Mouse (Mus musculus): ENCODE results near the gene Fdxr. TPM values are rescaled to one million over a fixed set of nuclear protein-coding genes. Genes with fewer than 3 reads are reported as not detected.

The Fdxr gene
- total and polyA plus RNA-seq, 2 experiments from 2014 or later, result 16.4 to 22.6 TPM

GRCm38 (mm10) chr11:115275954-115276353 lies 896 bp downstream of the Fdxr start:
- no peaks in the 10 kb centered on the region for H3K27me3 ChIP-seq (ENCODE audit: insufficient read depth, low read length)
- WGBS, result 55% methylated on average over 3 of the region's 3 CpGs
- H3K9me3 ChIP-seq (ENCODE audit: low read length), result no peaks in the 10 kb centered on the region
- H3K9ac ChIP-seq (replicated peaks; ENCODE audit: low read length), result peak overlapping the region; percentile 73
- H3K4me1 ChIP-seq (ENCODE audit: insufficient read depth, low read length), result peaks cover 10% of the 10 kb centered on the region
- peak overlapping the region; percentile 64 for H3K4me3 ChIP-seq (ENCODE audit: low read length)
- H3K27ac ChIP-seq, result peak overlapping the region; percentile 91
- no peaks in the 10 kb centered on the region for H3K36me3 ChIP-seq (ENCODE audit: insufficient read depth, low read length)
- peak overlapping the region; percentile 70 for H3K4me2 ChIP-seq (ENCODE audit: low read depth, low read length)
- TF ChIP-seq CTCF (IDR thresholded peaks at IDR 0.05; ENCODE audit: low read depth), result no peak
- ATAC-seq (no peak), DNase-seq (ENCODE audit: low spot score) (no peak)

- Histone ChIP-seq H3K27ac (no peak overlapping the region), H3K9ac (replicated peaks; ENCODE audit: low read length) (no peak overlapping the region), H3K27me3 (ENCODE audit: insufficient read depth, low read length) (no peaks in the 10 kb centered on the region), H3K4me2 (ENCODE audit: low read depth, low read length) (peak overlapping the region; percentile 70), H3K4me3 (ENCODE audit: low read length) (no peak overlapping the region), H3K4me1 (ENCODE audit: insufficient read depth, low read length) (peaks cover 10% of the 10 kb centered on the region), H3K36me3 (ENCODE audit: insufficient read depth, low read length) (no peaks in the 10 kb centered on the region), H3K9me3 (ENCODE audit: low read length) (no peaks in the 10 kb centered on the region)
- DNase-seq (ENCODE audit: low spot score), result no peak
- 86% methylated on average over 6 of the region's 6 CpGs for WGBS
- TF ChIP-seq CTCF (IDR thresholded peaks at IDR 0.05; ENCODE audit: low read depth), result no peak
- ATAC-seq, result no peak
These were observed 1.3 kb downstream of the Fdxr start for GRCm38 (mm10) chr11:115275509-115275908.

GRCm38 (mm10) chr11:115274771-115275170 lies 2.1 kb downstream of the Fdxr start:
- no peak for ATAC-seq
- no peak for TF ChIP-seq CTCF (IDR thresholded peaks at IDR 0.05; ENCODE audit: low read depth)
- H3K36me3 ChIP-seq (ENCODE audit: insufficient read depth, low read length), result no peaks in the 10 kb centered on the region

GRCm38 (mm10) chr11:115274178-115274577 lies 2.7 kb downstream of the Fdxr start:
- 89% methylated on average over 7 of the region's 7 CpGs for WGBS
- peaks cover 3% of the 10 kb centered on the region for H3K36me3 ChIP-seq (ENCODE audit: insufficient read depth, low read length)
- no peak overlapping the region for H3K9ac ChIP-seq (replicated peaks; ENCODE audit: low read length)
- no peak overlapping the region for H3K4me3 ChIP-seq (ENCODE audit: low read length)
- no peak overlapping the region for H3K4me2 ChIP-seq (ENCODE audit: low read depth, low read length)
- ATAC-seq, result no peak
- no peak for TF ChIP-seq CTCF (IDR thresholded peaks at IDR 0.05; ENCODE audit: low read depth)
- H3K27me3 ChIP-seq (ENCODE audit: insufficient read depth, low read length), result peaks cover 2% of the 10 kb centered on the region; the same call in 1 of the 2 replicates
- DNase-seq (ENCODE audit: low spot score), result no peak
- no peak overlapping the region for H3K27ac ChIP-seq
- H3K4me1 ChIP-seq (ENCODE audit: insufficient read depth, low read length), result peaks cover 10% of the 10 kb centered on the region
- no peaks in the 10 kb centered on the region for H3K9me3 ChIP-seq (ENCODE audit: low read length)

More at GRCm38 (mm10) chr11:115274771-115275170, 2.1 kb downstream of the Fdxr start:
- Histone ChIP-seq H3K4me1 (ENCODE audit: insufficient read depth, low read length) (peaks cover 10% of the 10 kb centered on the region), H3K27ac (no peak overlapping the region), H3K9me3 (ENCODE audit: low read length) (no peaks in the 10 kb centered on the region), H3K27me3 (ENCODE audit: insufficient read depth, low read length) (no peaks in the 10 kb centered on the region), H3K4me3 (ENCODE audit: low read length) (no peak overlapping the region), H3K4me2 (ENCODE audit: low read depth, low read length) (no peak overlapping the region), H3K9ac (replicated peaks; ENCODE audit: low read length) (no peak overlapping the region)
- no peak for DNase-seq (ENCODE audit: low spot score)
- 94% methylated on average over 6 of the region's 6 CpGs for WGBS

- peaks cover 5% of the 10 kb centered on the region; the same call in 1 of the 2 replicates for H3K27me3 ChIP-seq (ENCODE audit: insufficient read depth, low read length)
- no peak overlapping the region for H3K9ac ChIP-seq (replicated peaks; ENCODE audit: low read length)
- H3K4me3 ChIP-seq (ENCODE audit: low read length), result no peak overlapping the region
- H3K9me3 ChIP-seq (ENCODE audit: low read length), result no peaks in the 10 kb centered on the region
- H3K4me2 ChIP-seq (ENCODE audit: low read depth, low read length), result no peak overlapping the region
- peaks cover 10% of the 10 kb centered on the region for H3K4me1 ChIP-seq (ENCODE audit: insufficient read depth, low read length)
- TF ChIP-seq CTCF (IDR thresholded peaks at IDR 0.05; ENCODE audit: low read depth), result no peak
- no peak overlapping the region for H3K27ac ChIP-seq
- 70% methylated on average over 7 of the region's 7 CpGs for WGBS
- H3K36me3 ChIP-seq (ENCODE audit: insufficient read depth, low read length), result peaks cover 6% of the 10 kb centered on the region
- DNase-seq (ENCODE audit: low spot score) (no peak), ATAC-seq (no peak)
These were observed 3.1 kb downstream of the Fdxr start for GRCm38 (mm10) chr11:115273735-115274134.

GRCm38 (mm10) chr11:115272894-115273498 lies 3.9 kb downstream of the Fdxr start:
- Histone ChIP-seq H3K36me3 (ENCODE audit: insufficient read depth, low read length) (peaks cover 13% of the 10 kb centered on the region), H3K4me3 (ENCODE audit: low read length) (no peak overlapping the region), H3K4me2 (ENCODE audit: low read depth, low read length) (no peak overlapping the region), H3K9ac (replicated peaks; ENCODE audit: low read length) (no peak overlapping the region), H3K27me3 (ENCODE audit: insufficient read depth, low read length) (peaks cover 12% of the 10 kb centered on the region), H3K9me3 (ENCODE audit: low read length) (no peaks in the 10 kb centered on the region), H3K4me1 (ENCODE audit: insufficient read depth, low read length) (peaks cover 10% of the 10 kb centered on the region), H3K27ac (no peak overlapping the region)
- ATAC-seq (no peak), DNase-seq (ENCODE audit: low spot score) (no peak)
- 64% methylated on average over 10 of the region's 10 CpGs for WGBS
- no peak for TF ChIP-seq CTCF (IDR thresholded peaks at IDR 0.05; ENCODE audit: low read depth)

GRCm38 (mm10) chr11:115271481-115271880 lies 5.4 kb downstream of the Fdxr start:
- no peaks in the 10 kb centered on the region for H3K9me3 ChIP-seq (ENCODE audit: low read length)
- H3K27ac ChIP-seq, result no peak overlapping the region
- H3K9ac ChIP-seq (replicated peaks; ENCODE audit: low read length), result no peak overlapping the region
- H3K27me3 ChIP-seq (ENCODE audit: insufficient read depth, low read length), result peaks cover 28% of the 10 kb centered on the region
- TF ChIP-seq CTCF (IDR thresholded peaks at IDR 0.05; ENCODE audit: low read depth), result no peak
- WGBS, result 70% methylated on average over 10 of the region's 10 CpGs
- peaks cover 13% of the 10 kb centered on the region for H3K36me3 ChIP-seq (ENCODE audit: insufficient read depth, low read length)
- ATAC-seq (no peak), DNase-seq (ENCODE audit: low spot score) (no peak)
- no peak overlapping the region for H3K4me2 ChIP-seq (ENCODE audit: low read depth, low read length)
- H3K4me1 ChIP-seq (ENCODE audit: insufficient read depth, low read length), result peaks cover 17% of the 10 kb centered on the region; the same call in 1 of the 2 replicates
- no peak overlapping the region for H3K4me3 ChIP-seq (ENCODE audit: low read length)
